Mouse (Mus musculus) kidney, adult 2 months (tissue): ENCODE measurements around the gene Satb1.

Experiments
- CTCF ChIP-seq: fragments of 200-500 bp; conservative IDR thresholded peaks from 2 replicates; pipeline ENCODE4 v1.5.1; 2011; ENCODE audit warnings: low read depth, mild to moderate bottlenecking, control low read depth, low read length, moderate library complexity, mixed read lengths; ENCODE audit not compliant: insufficient read depth, insufficient read length
- POLR2A ChIP-seq: fragments of 200-500 bp; IDR thresholded peaks from one replicate; pipeline ENCODE4 v1.6.1; 2011; ENCODE audit warnings: low read depth, low read length, control low read depth

DNA sequence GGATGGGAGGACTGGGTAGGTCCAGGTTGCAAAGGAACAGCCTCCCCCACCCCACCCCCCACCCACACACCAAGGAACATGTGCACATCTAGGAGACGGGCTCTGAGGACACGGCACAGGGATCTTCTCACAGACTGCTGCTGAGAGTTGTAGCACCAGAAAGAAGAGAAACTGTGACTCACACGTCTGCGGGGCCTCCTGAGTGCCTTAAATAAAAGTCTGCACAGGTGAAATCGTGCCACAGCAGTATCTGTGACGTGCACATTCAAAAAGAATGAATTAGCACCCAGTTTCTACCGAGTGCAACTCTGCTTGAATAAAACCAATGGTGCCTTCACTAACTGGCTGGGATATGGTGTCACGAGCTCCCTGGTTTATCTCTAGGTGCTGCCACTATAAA is 69.5 kb downstream of the Satb1 start:
- no peak for TF ChIP-seq CTCF
- TF ChIP-seq POLR2A = no peak
